Mouse (Mus musculus) megakaryocyte, embryonic 14.5 days (primary cell): ENCODE results near the gene Nebl. TPM values are rescaled to one million over a fixed set of nuclear protein-coding genes. Genes with fewer than 3 reads are reported as not detected.

Experiments used
- H3K27me3 ChIP-seq: replicated peaks from 2 replicates; pipeline ENCODE3; 2012; ENCODE audit warnings: inconsistent platforms
- H3K36me3 ChIP-seq: replicated peaks from 2 replicates; pipeline ENCODE3; 2012; ENCODE audit warnings: low read length, inconsistent platforms, mixed read lengths
- H3K4me1 ChIP-seq: 2 replicates; pipeline ENCODE4 v1.6.1; 2012; ENCODE audit warnings: inconsistent platforms
- H3K4me3 ChIP-seq: replicated peaks from 2 replicates; pipeline ENCODE3; 2012; ENCODE audit warnings: moderate library complexity, mild to moderate bottlenecking, inconsistent platforms
- H3K9me3 ChIP-seq: 2 replicates; pipeline ENCODE4 v1.6.1; 2012; ENCODE audit warnings: inconsistent platforms
- FLI1 ChIP-seq: IDR thresholded peaks from 2 replicates; pipeline ENCODE4 v1.6.1; 2012; ENCODE audit warnings: low read length, inconsistent platforms, mixed read lengths
- GATA1 ChIP-seq: IDR thresholded peaks from 3 replicates; pipeline ENCODE4 v1.6.1; 2012; ENCODE audit warnings: mixed read lengths, low read length, inconsistent platforms, borderline replicate concordance
- polyA plus RNA-seq: library from polyadenylated mRNA; stranded (reverse); fragments of >175 nt; gene quantifications from 2 replicates; pipeline ENCODE4 v1.2.3, GENCODE M21; 2012; ENCODE audit warnings: low replicate concordance; ENCODE audit not compliant: insufficient read depth

Gene Nebl
- polyA plus RNA-seq, 1 experiment: 0.04 TPM

- Histone ChIP-seq H3K27me3 (peaks cover 1% of the 10 kb centered on the region), H3K4me1 (0 out of 2 replicates have a peak, but pooled peaks cover 3% of the 10 kb centered on the region)
Observed at GRCm38 (mm10) chr2:17415347-17415746, 315.9 kb downstream of the Nebl start.

GRCm38 (mm10) chr2:17414324-17414723, 316.9 kb downstream of the Nebl start:
- TF ChIP-seq GATA1 (no peak), FLI1 (no peak)
- Histone ChIP-seq H3K36me3 (no peaks in the 10 kb centered on the region), H3K9me3 (no peaks in the 10 kb centered on the region), H3K4me1 (peaks cover 7% of the 10 kb centered on the region), H3K4me3 (no peak overlapping the region), H3K27me3 (peaks cover 1% of the 10 kb centered on the region)

More at GRCm38 (mm10) chr2:17415347-17415746, 315.9 kb downstream of the Nebl start:
- Histone ChIP-seq H3K4me3 (no peak overlapping the region), H3K9me3 (no peaks in the 10 kb centered on the region), H3K36me3 (no peaks in the 10 kb centered on the region)
- TF ChIP-seq FLI1: no peak
- TF ChIP-seq GATA1: no peak

DNA sequence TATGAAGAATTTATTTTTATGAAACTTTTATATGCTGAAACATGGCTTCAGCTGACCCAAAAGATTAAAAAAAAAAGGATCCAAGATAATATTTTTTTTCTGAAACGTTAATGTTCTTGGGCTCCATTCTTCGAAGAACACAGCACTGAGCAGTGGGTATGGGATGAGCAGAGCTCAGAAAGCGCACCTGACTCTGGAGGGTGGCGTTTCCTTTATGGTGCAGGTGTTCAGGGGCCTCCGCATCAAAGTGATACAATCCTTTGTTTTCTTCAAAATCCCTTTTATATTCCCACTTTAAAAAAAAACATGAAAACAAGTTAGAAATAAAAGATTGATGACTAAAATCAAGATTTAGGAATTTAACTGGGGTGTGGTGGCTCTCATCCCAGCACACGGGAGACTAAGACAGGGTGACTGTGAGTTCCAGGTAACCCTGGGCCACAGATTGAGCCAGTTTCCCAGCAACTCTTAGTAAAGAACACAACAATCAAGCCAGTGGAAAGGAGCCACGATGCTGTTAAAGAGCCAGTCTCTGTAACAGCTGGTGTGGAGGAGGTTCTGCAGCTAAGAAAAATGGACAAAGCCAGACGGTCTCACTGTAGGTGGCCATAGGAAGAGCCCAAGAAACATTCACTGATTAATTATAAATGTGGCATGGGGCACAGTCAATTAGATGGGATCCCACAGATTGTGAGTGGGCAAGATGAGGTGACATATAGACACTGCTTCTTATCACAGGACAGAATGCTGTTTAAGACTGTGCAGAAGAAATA, 317.6 kb downstream of the Nebl start:
- Histone ChIP-seq H3K27me3 (peaks cover 1% of the 10 kb centered on the region), H3K36me3 (no peaks in the 10 kb centered on the region), H3K9me3 (no peaks in the 10 kb centered on the region), H3K4me3 (no peak overlapping the region), H3K4me1 (peaks cover 9% of the 10 kb centered on the region)
- TF ChIP-seq FLI1: no peak
- TF ChIP-seq GATA1: no peak

DNA sequence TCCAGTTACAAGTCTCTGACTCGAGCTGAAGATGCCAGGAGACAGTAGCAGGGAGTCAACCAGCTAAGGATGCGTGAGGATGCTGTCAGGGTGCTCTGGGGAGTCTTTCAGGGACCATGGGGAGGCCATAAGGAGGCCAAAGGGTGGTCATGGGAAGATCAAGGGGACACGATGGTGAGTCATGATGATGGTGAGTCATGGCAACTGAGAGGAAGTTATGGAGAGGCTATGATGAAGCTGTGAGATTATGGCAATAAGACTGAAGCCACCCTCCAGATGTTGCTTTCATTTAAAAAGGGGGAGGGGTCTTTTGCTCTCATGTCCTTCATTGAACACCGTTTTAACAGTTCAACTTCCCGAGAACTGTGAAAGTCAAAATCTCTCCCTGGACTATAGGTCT, 322.0 kb downstream of the Nebl start:
- no peaks in the 10 kb centered on the region for H3K9me3 ChIP-seq
- H3K36me3 ChIP-seq: no peaks in the 10 kb centered on the region
- TF ChIP-seq GATA1 (no peak), FLI1 (no peak)
- H3K4me1 ChIP-seq: peaks cover 7% of the 10 kb centered on the region
- no peak overlapping the region for H3K4me3 ChIP-seq
- H3K27me3 ChIP-seq: no peaks in the 10 kb centered on the region

- H3K4me3 ChIP-seq: no peak overlapping the region
- TF ChIP-seq FLI1: no peak
- no peak for TF ChIP-seq GATA1
- H3K27me3 ChIP-seq: no peaks in the 10 kb centered on the region
Observed at GRCm38 (mm10) chr2:17405899-17406531, 325.2 kb downstream of the Nebl start.

DNA sequence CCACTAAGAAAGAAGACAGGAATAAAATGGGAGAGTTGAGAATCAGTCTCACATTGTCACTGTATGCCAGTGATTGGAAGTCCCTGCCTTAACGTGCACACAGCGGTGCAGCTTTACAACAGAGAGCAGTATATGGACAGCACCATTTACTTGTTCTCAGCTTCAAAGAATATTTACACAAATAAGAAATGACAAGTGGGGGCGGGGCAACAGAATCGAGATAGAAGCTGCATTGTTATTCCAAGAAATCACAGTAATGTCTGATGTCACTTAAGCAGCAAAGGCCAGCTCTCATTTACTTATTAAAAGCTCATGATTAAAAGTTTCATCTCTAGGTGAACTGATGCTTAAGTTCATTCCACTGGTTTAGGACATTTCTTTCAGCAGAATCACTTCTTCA, 328.8 kb downstream of the Nebl start:
- Histone ChIP-seq H3K36me3 (no peaks in the 10 kb centered on the region), H3K27me3 (no peaks in the 10 kb centered on the region), H3K4me1 (no peaks in the 10 kb centered on the region), H3K9me3 (no peaks in the 10 kb centered on the region), H3K4me3 (no peak overlapping the region)
- no peak for TF ChIP-seq GATA1
- no peak for TF ChIP-seq FLI1

More at GRCm38 (mm10) chr2:17405899-17406531, 325.2 kb downstream of the Nebl start:
- H3K4me1 ChIP-seq: peaks cover 7% of the 10 kb centered on the region
- no peaks in the 10 kb centered on the region for H3K36me3 ChIP-seq
- H3K9me3 ChIP-seq: no peaks in the 10 kb centered on the region

- TF ChIP-seq FLI1: no peak
- TF ChIP-seq GATA1: no peak
- Histone ChIP-seq H3K9me3 (no peaks in the 10 kb centered on the region), H3K36me3 (no peaks in the 10 kb centered on the region), H3K4me3 (no peak overlapping the region), H3K4me1 (peaks cover 3% of the 10 kb centered on the region; the same call in 1 of the 2 replicates), H3K27me3 (no peaks in the 10 kb centered on the region)
Observed at GRCm38 (mm10) chr2:17396235-17396634, 335.0 kb downstream of the Nebl start.

DNA sequence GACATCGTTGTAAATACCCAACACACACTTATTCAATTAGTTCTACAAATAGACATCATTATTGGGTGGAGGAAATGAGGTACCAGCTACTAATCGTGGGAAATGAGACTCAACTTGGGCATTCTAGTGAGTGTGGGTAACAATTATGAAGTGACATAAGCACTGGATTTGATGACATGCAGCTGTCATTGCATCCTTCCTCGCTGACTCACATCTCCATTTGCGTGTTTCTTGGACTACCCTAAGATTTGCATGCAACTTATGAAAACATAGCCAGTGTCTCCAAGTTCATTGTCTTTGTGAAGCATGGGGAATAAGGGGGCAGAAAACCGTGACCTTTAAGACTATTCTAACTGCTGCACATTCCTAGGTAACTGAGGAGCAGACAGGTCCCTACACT, 339.9 kb downstream of the Nebl start:
- TF ChIP-seq GATA1: no peak
- TF ChIP-seq FLI1: no peak
- H3K27me3 ChIP-seq: no peaks in the 10 kb centered on the region
- peaks cover 3% of the 10 kb centered on the region; the same call in 1 of the 2 replicates for H3K4me1 ChIP-seq

GRCm38 (mm10) chr2:17390513-17391200, 340.6 kb downstream of the Nebl start:
- Histone ChIP-seq H3K9me3 (no peaks in the 10 kb centered on the region), H3K36me3 (no peaks in the 10 kb centered on the region), H3K4me3 (no peak overlapping the region), H3K4me1 (no peaks in the 10 kb centered on the region; the same call in 1 of the 2 replicates), H3K27me3 (no peaks in the 10 kb centered on the region)
- TF ChIP-seq GATA1 (no peak), FLI1 (no peak)

More for the DNA sequence above, 339.9 kb downstream of the Nebl start:
- Histone ChIP-seq H3K4me3 (no peak overlapping the region), H3K36me3 (no peaks in the 10 kb centered on the region), H3K9me3 (no peaks in the 10 kb centered on the region)
